Mouse (Mus musculus) stomach, embryonic 14.5 days (tissue): ENCODE measurements around the gene Crebrf. TPM values are rescaled to one million over a fixed set of nuclear protein-coding genes. Genes with fewer than 3 reads are reported as not detected.

Experiments used
- ATAC-seq: fragments of 200-750 bp; cut with Nextera tagmentation; 2 replicates; pipeline ENCODE4 v1.8.0; 2017; ENCODE audit warnings: low read depth, moderate TSS enrichment; ENCODE audit not compliant: insufficient number of reproducible peaks, insufficient read depth, low FRiP score
- H3K27ac ChIP-seq: fragments of 300-500 bp; sonication (generic); 2 replicates; pipeline ENCODE4 v1.5.1; 2014; ENCODE audit warnings: mild to moderate bottlenecking, low read length, moderate library complexity, mixed read lengths
- H3K27me3 ChIP-seq: fragments of 300-500 bp; sonication (generic); 2 replicates; pipeline ENCODE4 v1.6.1; 2014; ENCODE audit warnings: low read length, control low read depth, mixed read lengths; ENCODE audit not compliant: control insufficient read depth, insufficient read depth
- H3K36me3 ChIP-seq: fragments of 300-500 bp; sonication (generic); 2 replicates; pipeline ENCODE4 v1.6.1; 2014; ENCODE audit warnings: mild to moderate bottlenecking, control low read depth, low read length, moderate library complexity, mixed read lengths; ENCODE audit not compliant: control insufficient read depth, insufficient read depth
- H3K4me1 ChIP-seq: fragments of 300-500 bp; sonication (generic); 2 replicates; pipeline ENCODE4 v1.6.1; 2014; ENCODE audit warnings: low read length, control low read depth, mixed read lengths; ENCODE audit not compliant: control insufficient read depth, insufficient read depth
- H3K4me2 ChIP-seq: fragments of 300-500 bp; sonication (generic); replicated peaks from 2 replicates; pipeline ENCODE4 v1.6.1; 2014; ENCODE audit warnings: low read depth, low read length, control low read depth
- H3K4me3 ChIP-seq: fragments of 300-500 bp; sonication (generic); 2 replicates; pipeline ENCODE4 v1.5.1; 2014; ENCODE audit warnings: low read depth, low read length, control low read depth
- H3K9ac ChIP-seq: fragments of 300-500 bp; sonication (generic); replicated peaks from 2 replicates; pipeline ENCODE4 v1.6.1; 2014; ENCODE audit warnings: low read depth, mild to moderate bottlenecking, control low read depth, low read length, moderate library complexity, mixed read lengths
- H3K9me3 ChIP-seq: fragments of 300-500 bp; sonication (generic); 2 replicates; pipeline ENCODE4 v1.6.1; 2016; ENCODE audit warnings: low read depth, low read length, control low read depth; ENCODE audit not compliant: control insufficient read depth
- whole genome bisulfite sequencing: fragments of 180-500 bp; shearing (Covaris S2); extraction: QIAGEN DNeasy Blood & Tissue Kit; methylation state at CpG from one replicate; pipeline ENCODE4 v1.1.7; 2014; 5-methylcytosine and 5-hydroxymethylcytosine counted together
- polyA plus RNA-seq: library from polyadenylated mRNA; unstranded; fragments of >200 nt; fragmentation: Nextera tagmentation; extraction: Ambion mirVana; gene quantifications from 2 replicates; pipeline ENCODE4 v1.2.1, GENCODE M21; 2014

The Crebrf gene
- polyA plus RNA-seq, 1 experiment from 2014 or later: 11.7 TPM

GRCm38 (mm10) chr17:26686334-26687000, 29.0 kb upstream of the Crebrf start:
- Histone ChIP-seq H3K4me1 (0 out of 2 replicates have a peak, but pooled peaks cover 3% of the 10 kb centered on the region), H3K36me3 (no peaks in the 10 kb centered on the region; the same call in 1 of the 2 replicates), H3K4me3 (no peak overlapping the region), H3K9me3 (no peaks in the 10 kb centered on the region), H3K4me2 (no peak overlapping the region), H3K9ac (no peak overlapping the region), H3K27me3 (no peaks in the 10 kb centered on the region), H3K27ac (no peak overlapping the region)
- no peak for ATAC-seq
- 88% methylated on average over 17 of the region's 17 CpGs for WGBS

DNA sequence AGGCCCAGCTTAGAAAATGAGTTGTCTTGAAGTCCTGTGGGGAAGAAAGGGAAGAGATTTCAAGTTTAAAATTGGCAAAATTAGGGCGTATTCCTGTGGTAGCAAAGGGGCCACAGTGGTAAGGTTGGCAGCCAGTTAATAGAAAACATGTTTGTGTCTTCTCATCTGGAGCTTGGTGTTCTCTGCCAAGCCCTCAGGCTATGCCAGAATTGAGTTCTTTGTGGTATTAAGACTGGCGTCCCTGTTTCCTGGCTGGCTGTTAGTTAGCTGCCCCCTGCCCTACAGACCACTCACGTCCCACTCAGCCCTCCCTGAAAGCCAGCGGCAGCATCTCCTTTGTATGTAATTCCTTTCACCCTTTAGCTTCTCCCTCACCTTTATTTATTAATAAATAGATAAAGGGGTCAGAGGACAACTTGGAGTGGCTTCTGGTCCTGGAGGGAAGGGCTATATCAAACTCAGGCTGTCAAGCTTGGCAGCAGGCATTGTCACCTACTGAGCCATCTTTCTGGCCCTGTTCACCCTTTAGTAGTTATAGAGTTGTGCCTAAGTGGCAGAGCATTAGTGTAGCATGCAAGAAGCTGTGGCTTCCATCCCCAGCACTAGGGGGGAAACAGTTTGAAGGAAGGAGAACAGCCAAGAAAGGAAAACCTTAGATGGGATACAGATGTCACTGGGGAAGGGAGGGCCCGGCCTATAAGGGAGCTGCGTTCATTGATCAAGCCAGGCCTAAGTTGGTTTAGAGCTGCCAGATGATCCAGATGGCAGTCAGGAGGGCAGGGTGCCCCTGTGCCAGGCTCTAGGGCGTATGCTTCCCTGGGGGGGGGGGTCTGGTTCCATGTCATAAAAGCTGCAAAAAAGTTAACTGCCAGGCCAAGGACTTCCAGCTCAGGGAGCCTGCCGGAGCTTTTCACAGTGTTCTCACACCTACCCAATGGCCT, 26.4 kb upstream of the Crebrf start:
- H3K4me3 ChIP-seq: no peak overlapping the region
- H3K9ac ChIP-seq: no peak overlapping the region
- 66% methylated on average over 8 of the region's 8 CpGs for WGBS
- 0 out of 2 replicates have a peak, but pooled peaks cover 3% of the 10 kb centered on the region for H3K4me1 ChIP-seq
- H3K9me3 ChIP-seq: no peaks in the 10 kb centered on the region
- no peaks in the 10 kb centered on the region for H3K27me3 ChIP-seq
- H3K4me2 ChIP-seq: no peak overlapping the region
- H3K27ac ChIP-seq: no peak overlapping the region
- no peak for ATAC-seq
- no peaks in the 10 kb centered on the region; the same call in 1 of the 2 replicates for H3K36me3 ChIP-seq

DNA sequence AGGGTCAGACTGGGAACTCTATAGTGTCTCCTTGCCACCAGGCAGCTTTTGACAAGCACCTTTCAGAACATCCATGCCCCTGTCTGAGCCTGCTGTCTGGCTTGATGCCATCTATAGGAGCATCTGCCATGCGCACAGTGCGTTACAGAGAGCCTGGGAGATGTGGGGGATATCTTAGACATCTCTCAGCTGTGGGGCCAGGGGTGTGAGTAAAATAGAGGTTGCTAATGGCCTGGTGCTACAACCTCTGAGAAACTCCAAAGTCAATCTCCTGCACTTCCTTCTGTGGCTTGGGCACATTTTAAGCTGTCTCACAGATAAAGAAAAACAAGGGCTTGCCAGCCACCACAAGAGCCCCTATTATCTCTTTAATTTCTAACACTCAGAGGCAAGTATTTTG, 25.6 kb upstream of the Crebrf start:
- Histone ChIP-seq H3K27me3 (no peaks in the 10 kb centered on the region), H3K4me2 (no peak overlapping the region), H3K4me3 (no peak overlapping the region), H3K36me3 (no peaks in the 10 kb centered on the region; the same call in 1 of the 2 replicates), H3K27ac (no peak overlapping the region), H3K9me3 (no peaks in the 10 kb centered on the region), H3K9ac (no peak overlapping the region), H3K4me1 (0 out of 2 replicates have a peak, but pooled peaks cover 3% of the 10 kb centered on the region)
- WGBS: 77% methylated on average over 2 of the region's 2 CpGs
- ATAC-seq: no peak

DNA sequence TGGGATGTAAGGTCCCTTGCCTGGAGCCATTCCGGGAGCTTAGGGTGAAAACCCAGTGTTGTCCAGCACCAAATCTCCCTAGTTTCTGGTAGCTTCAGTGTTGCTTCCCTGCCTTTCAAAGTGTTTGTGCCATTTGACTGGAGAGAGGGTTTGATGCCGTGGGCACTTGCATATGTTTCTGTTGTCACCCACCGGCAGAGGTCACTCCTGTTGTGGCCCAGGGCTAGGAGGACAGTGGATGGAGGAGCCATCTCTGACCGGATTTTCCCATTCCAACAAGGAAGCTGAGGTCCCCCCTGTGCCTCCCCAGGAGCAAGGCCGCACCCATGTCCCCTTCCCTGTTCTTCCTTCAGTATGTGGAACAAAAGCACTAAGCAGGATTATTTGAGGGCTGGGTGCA, 25.2 kb upstream of the Crebrf start:
- no peak overlapping the region for H3K4me3 ChIP-seq
- H3K36me3 ChIP-seq: peaks cover 1% of the 10 kb centered on the region; the same call in 1 of the 2 replicates
- ATAC-seq: no peak
- H3K27ac ChIP-seq: no peak overlapping the region
- H3K9ac ChIP-seq: no peak overlapping the region
- no peak overlapping the region for H3K4me2 ChIP-seq
- 77% methylated on average over 5 of the region's 5 CpGs for WGBS
- no peaks in the 10 kb centered on the region for H3K9me3 ChIP-seq
- H3K4me1 ChIP-seq: 0 out of 2 replicates have a peak, but pooled peaks cover 3% of the 10 kb centered on the region
- no peaks in the 10 kb centered on the region for H3K27me3 ChIP-seq

GRCm38 (mm10) chr17:26691110-26691509, 24.3 kb upstream of the Crebrf start:
- peaks cover 3% of the 10 kb centered on the region; the same call in 1 of the 2 replicates for H3K36me3 ChIP-seq
- no peak overlapping the region for H3K4me3 ChIP-seq
- no peak overlapping the region for H3K9ac ChIP-seq
- 88% methylated on average over 7 of the region's 7 CpGs for WGBS
- H3K4me1 ChIP-seq: 0 out of 2 replicates have a peak, but pooled peaks cover 3% of the 10 kb centered on the region
- H3K27ac ChIP-seq: no peak overlapping the region
- no peaks in the 10 kb centered on the region for H3K27me3 ChIP-seq
- H3K9me3 ChIP-seq: no peaks in the 10 kb centered on the region
- ATAC-seq: no peak
- no peak overlapping the region for H3K4me2 ChIP-seq

DNA sequence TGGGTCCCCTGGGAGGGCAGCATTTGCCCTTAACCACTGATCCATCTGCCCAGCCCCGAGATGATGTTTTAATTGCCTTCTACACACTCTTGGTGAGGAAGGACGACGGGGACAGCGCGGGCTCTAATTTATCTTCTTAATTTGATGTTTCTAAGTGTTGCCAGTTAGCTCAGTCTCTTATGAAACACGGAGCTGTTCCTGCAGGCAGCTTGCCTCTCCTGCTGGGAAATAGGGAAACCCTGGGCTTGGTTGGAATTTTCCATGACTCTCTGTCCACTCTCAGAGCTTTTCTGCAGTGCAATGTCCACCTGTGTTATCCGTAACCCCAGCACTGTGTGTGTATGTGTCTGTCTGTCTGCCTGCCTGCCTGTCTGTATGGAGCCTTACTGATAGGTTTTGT, 22.0 kb upstream of the Crebrf start:
- H3K36me3 ChIP-seq: peaks cover 16% of the 10 kb centered on the region
- H3K27me3 ChIP-seq: no peaks in the 10 kb centered on the region
- 62% methylated on average over 7 of the region's 7 CpGs for WGBS
- H3K4me3 ChIP-seq: no peak overlapping the region
- H3K9ac ChIP-seq: no peak overlapping the region
- H3K9me3 ChIP-seq: no peaks in the 10 kb centered on the region
- no peak for ATAC-seq
- no peak overlapping the region for H3K27ac ChIP-seq
- no peak overlapping the region for H3K4me2 ChIP-seq
- 0 out of 2 replicates have a peak, but pooled peaks cover 3% of the 10 kb centered on the region for H3K4me1 ChIP-seq

GRCm38 (mm10) chr17:26694171-26694570, 21.3 kb upstream of the Crebrf start:
- Histone ChIP-seq H3K36me3 (peaks cover 18% of the 10 kb centered on the region), H3K27me3 (no peaks in the 10 kb centered on the region), H3K4me3 (no peak overlapping the region), H3K4me1 (0 out of 2 replicates have a peak, but pooled peaks cover 1% of the 10 kb centered on the region), H3K4me2 (no peak overlapping the region), H3K9ac (no peak overlapping the region), H3K9me3 (no peaks in the 10 kb centered on the region), H3K27ac (no peak overlapping the region)
- no peak for ATAC-seq
- WGBS: 52% methylated on average over 7 of the region's 7 CpGs

DNA sequence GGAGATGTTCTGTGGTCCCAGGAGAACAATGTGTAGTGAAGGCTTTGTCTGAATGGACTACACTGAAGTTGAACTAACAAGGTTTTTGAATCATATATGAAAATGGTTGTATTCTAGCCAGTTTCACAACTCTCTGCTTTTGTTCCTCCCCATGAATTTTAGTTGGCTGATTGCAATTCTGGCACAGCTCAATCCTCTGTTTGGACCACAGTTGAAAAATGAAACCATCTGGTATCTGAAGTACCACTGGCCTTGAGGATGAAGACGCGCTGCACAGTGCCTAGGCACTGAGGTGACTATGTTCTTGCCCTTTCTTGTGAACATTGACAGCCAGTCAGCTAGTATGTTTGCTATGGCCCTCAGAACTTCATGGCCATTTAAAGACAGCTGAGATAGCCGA, 20.3 kb upstream of the Crebrf start:
- no peak overlapping the region for H3K4me3 ChIP-seq
- ATAC-seq: no peak
- H3K36me3 ChIP-seq: peaks cover 28% of the 10 kb centered on the region
- H3K27me3 ChIP-seq: no peaks in the 10 kb centered on the region
- H3K27ac ChIP-seq: no peak overlapping the region
- no peak overlapping the region for H3K4me2 ChIP-seq
- H3K9ac ChIP-seq: no peak overlapping the region
- H3K4me1 ChIP-seq: no peaks in the 10 kb centered on the region
- WGBS: 94% methylated on average over 3 of the region's 3 CpGs
- H3K9me3 ChIP-seq: no peaks in the 10 kb centered on the region
